Mouse (Mus musculus) bone marrow macrophage, adult 2 months (primary cell): ENCODE results near the gene Gm20388.

Source experiments
- CTCF ChIP-seq: IDR thresholded peaks from 2 replicates; pipeline ENCODE4 v1.5.1; 2012; ENCODE audit warnings: low read depth, mild to moderate bottlenecking, low read length, moderate library complexity
- POLR2A ChIP-seq: IDR thresholded peaks from 2 replicates; pipeline ENCODE4 v1.6.1; 2012; ENCODE audit warnings: mild to moderate bottlenecking, low read depth, low read length, borderline replicate concordance

DNA sequence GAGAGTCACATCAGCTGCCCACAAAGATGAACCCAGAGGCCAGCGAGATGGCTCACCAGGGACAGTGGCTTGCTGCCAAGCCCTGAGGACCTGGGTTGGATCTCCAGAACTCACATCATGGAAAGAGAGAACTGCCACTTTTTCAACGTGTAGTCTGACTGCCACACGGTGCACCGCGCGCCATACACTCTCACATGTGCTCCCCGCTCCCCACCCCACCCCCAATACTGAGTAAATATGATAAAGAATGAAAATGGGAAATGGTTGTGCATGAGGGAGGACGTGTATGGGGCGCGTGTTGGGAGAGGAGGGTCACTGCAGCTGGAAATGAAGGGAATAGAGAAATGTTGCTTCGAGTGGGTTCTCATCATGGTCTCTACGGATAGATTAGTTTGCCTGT lies 559.5 kb downstream of the Gm20388 start:
- TF ChIP-seq CTCF, result no peak
- no peak for TF ChIP-seq POLR2A
